Mouse (Mus musculus) T-helper 17 cell (primary cell): Measurements from ENCODE around the gene Lpcat1.

Experiments
- in situ Hi-C, 2 experiments: fragments of 300-600 bp; cut with MboI, MseI; formaldehyde crosslinking; loops; 1 replicate in 1 of 2; 2 replicates in 1 of 2; pipeline ENCODE4 v1.15.1; 2025; ENCODE audit warnings: high pct_unique_total_duplicates in 2 of 2

Gene Lpcat1

DNA sequence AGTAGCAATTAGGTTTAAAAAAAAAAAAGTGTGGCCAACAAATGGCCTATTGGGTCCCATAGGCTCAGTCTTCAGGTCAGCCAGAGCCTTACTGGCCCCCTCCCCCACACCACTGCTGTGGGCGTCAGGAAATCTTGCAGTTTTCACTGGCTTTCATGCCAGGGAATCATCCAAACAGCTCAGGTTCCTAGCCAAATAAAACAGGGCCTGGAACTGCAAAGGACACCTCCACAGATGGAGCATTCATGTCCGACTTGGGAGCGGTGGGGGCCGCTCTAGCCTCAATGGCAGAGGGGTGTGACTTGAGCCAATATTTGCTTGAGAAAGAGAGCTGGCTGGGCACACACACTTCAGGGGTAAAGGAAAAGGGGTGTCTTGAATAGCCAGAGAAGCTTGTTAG, 20.5 kb upstream of the Lpcat1 start:
- in situ Hi-C loops = no loop called here

DNA sequence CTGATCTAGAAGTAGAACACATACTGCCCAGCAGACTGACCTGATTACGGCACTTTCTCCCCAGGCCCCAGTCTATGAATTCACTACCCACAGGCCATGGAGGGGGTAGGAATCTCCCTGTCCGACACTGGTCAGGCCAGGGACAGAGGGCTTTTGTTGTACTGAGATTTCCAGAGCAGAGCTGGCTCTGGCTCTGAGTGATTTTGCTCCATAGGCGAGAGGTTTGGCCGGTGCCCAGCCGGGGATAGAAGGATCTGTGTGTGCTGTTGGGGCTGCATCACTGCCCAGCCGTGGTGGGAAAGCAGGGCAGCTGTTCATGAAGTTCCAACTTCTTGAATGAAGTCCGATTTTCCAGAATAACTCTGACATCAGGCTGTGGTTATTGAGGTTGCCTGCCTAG, 20.1 kb upstream of the Lpcat1 start:
- in situ Hi-C loops = no loop called here

DNA sequence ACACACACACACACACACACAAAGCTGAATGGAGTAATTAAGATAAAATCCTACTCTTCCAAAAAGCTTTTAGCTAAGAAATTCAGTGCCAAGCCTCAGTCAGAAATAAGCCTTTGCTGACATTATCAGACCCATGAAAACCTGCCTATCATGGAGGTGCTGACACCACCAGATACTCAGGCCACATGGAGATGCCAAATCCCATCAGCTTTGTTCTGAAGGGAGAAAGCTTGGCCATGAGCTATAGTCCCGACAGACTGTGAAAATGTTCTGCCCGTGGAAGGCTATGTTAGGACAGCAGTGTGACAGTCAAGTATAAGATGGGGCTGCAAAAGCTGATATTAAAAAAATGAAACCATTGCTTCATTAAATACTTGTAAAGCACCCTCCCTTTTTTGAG, 19.5 kb upstream of the Lpcat1 start:
- in situ Hi-C loops = no loop called here

DNA sequence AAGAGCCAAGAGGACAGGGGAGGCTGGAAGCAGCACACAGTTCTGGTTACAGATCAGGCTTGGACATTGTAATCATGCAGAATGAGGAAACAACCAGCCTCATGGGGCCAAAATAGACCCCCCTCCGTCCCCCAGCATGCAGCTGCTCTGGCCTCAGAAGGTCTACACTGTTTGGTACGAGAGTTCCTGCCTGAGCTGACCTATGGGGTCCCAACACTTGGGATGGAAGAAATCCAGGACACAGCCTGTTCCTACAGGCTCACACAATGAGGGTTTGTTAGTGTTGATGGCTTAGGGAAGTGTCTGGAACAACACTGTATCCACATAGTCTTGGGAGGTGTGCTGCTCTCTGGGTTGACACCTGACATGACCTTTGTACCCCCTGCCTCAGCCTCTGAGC, 18.8 kb upstream of the Lpcat1 start:
- in situ Hi-C loops = no loop called here

DNA sequence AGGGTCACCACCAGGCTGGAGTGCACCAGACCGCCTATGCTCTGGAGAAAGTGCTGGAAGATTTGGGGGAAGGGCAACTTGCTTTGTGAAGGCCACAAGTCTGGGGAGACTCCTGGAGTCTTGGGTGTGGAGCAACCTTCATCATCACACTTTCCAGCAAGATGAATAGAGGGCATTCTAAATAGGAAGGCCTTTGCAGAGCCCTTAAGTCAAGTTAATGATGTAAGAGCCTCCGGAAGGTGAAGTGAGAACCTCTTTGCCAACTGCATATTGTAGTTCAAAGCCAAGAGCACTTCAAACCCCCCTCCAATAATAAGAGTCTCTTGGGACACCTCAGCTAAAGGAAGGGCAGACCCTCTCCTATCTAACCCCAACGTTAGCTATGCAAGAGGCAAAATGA, 18.3 kb upstream of the Lpcat1 start:
- in situ Hi-C loops = no loop called here

DNA sequence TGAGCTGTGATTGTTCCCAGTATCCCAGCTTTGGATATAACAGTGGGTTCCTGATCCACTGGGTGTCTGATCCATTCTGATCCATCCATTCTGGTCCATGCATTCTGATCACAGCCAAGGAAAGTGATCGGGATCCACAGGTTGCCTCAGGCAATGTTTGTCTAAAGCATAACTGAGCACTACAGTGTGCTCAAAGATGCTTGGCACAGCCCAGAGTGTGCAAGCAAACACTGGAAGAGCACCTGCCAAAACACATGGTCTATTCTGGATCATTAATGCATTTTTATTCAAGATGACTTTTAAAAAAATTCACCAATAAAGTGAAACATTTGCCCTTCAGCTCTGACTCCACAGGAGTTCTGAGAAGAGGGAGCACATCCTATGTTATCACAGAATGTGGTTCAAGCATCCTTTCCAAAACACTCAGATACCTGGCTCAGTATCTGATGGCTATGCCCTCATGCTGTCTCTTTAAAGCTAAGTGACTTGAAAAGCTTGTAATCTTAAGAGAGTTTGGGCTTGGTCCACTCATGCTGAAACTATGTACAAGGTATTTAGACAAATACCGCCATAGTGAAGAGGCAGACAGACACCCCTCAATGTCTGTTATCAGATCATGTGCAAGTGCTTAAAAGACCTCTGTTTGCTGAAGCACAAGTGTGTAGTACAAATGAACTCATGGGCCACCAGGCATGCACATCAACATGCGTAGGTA, 13.3 kb upstream of the Lpcat1 start:
- in situ Hi-C loops = no loop called here

DNA sequence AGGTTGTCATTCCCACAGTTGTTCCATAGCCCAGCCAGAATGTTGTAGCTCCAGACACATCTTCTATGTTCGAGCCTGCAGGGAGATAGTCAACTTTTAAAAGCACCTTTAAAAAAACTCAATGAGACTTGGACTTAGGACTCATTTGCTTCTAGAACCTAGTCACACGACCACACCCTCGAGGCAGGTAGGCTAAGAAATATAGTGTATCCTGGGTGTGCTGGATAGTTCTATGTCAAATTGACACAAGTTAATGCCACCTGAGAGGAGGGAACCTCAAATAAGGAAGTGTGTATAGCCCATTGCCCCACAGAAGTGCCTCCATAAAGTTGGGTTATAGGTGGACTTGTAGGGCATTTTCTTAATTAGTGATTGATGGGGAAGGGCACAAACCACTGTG, 11.7 kb upstream of the Lpcat1 start:
- in situ Hi-C loops = no loop called here

DNA sequence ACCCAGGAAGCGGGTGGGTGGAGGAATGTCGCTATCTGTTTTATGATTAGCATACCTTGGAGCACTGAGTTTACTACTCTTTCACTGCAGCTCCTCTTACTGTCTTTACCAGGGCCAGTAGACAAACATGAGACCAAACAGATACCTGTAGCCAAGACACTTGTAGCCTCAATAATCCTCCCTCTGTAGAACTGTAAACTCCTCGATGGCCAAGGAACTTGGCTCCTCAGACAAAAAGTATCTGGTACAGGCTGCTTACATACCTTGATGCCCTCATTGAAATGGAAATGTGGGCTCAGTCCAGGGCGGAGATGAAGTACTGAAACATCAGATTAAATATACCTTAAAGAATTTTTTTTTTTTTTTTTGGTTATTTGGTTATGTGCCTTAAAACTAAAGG, 9.7 kb upstream of the Lpcat1 start:
- in situ Hi-C loops = no loop called here

DNA sequence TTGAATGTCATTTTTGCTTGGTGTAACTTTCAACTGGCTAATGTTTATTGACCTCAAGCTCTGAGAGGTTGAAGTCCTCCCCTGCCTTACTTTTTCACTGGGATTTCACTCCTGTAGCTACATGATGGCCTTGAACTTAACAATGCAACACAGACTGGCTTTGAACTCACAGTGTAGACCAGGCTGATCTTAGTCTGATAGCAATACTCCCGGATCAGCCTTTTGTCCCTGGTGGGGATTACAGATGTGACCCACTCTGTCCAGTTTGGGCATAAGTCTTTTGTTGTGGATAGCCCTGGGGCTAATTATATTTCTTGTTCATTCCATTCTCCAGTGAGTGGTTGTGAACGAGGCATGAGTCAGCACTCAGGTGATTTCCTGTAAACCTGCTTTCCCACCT, 9.3 kb upstream of the Lpcat1 start:
- in situ Hi-C loops = no loop called here

DNA sequence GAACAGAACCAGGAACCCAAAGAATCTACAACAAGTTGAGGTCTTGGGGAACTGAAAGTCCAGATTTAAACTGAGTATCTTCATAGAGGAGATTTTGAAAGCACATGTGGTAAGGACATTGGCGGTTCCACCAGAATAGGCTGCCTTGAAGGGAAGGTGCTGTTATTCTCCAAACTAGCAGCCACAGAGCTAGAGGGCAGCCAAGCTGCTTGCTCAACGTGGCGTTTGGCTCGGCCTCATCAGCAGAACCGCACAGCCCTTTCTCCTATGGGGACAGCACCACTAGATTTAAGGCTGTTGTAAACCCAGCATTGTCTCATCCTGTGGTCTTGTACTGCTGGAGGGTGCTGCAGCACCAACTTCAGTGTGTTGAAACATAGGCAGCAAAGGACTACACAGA, 8.3 kb upstream of the Lpcat1 start:
- in situ Hi-C loops = no loop called here

DNA sequence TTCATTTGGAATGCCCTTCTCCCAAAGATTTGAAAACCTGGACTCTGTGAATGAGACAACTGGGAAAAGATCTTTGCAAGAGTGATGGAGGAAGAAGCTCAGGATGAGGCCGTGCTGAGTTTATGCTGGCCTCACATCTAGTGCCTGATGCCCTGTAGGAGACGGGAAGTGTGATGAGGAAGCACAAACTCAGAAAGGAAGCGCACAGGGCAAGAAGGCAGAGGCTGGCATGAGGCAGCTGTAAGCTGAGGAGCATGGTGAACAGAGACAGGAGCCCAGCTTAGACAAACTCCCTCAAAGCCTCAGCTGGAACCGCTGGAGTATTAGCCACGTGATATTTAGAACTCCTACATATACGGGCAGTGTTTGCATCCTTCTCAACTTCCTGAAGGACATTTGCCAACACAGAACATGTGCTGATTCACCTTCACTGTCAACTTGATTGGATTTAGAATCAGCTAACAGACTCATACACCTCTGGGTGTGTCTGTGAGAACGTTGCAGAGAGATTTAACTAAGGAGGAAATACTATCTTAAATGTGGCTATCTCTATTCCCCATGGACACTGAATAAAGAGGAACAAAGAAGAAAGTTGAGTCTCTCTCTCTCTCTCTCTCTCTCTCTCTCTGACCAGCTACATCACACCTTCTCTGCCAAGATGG, 7.7 kb upstream of the Lpcat1 start:
- in situ Hi-C loops = no loop called here

DNA sequence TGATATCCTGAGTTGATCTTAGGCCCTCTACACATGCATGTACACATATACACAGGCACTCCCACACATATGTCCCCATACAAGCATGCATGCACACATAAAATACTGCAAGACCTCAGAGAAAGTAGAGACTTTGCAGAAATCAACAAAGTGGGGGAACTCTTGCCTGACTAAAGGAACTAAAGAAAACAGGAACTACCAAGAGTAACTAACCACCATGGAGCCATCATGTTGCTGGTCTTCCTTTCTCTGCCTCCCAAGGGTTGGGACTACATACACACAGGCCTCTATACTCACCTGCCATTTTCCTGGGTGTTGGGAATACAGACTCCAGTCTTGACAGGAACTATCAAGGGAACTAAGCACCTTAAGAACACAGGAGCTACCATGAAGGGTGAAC, 5.4 kb upstream of the Lpcat1 start:
- in situ Hi-C loops = loop anchor here in 1 of 2 experiments (5.0 to 10.0 kb wide), 2 partner anchors 34 to 323 kb away; no protein-coding TSS in a partner anchor

DNA sequence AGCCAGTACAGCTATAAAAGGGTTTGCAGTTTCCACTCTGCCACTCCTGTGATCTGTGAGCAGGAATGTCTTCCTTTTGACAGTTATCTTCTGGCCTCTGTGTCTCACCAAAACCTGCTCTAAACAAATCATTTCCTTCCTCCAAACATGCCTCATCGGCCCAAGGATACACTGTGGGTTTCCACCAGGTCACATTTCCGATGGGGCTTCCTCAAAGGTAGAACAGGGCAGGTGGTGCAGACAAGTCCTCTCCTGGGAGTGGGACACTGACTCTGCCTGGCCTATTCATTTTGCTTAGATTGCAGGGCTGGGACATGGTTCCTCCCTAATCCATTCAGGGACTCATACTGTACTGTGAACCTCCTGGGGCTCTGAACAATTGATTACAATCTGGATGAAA, 1.8 kb upstream of the Lpcat1 start:
- in situ Hi-C loops = loop anchor here in 1 of 2 experiments (10.0 kb wide), 1 partner anchor 320 kb away; no protein-coding TSS in a partner anchor

DNA sequence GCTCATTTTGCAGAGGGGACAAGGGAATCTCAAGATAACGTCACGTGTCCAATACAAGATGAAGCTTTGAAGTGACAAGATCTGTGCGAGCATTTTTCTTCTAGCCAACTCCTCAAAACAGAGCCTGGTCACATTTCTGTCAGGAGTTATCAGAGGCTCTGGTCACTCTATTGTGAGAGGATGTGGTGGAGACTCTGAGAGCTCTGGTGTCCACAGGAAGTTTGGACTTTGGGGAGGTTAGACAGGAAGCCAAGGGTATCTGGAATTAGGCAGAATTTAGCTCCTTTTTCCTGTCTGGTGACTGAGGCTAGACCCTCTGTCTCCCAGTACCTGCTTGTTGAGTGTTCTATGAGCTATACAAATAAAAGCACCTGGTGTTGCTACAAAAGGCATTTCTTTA, 586 bp upstream of the Lpcat1 start:
- in situ Hi-C loops = loop anchor here in 1 of 2 experiments (10.0 kb wide), 1 partner anchor 318 kb away; no protein-coding TSS in a partner anchor

DNA sequence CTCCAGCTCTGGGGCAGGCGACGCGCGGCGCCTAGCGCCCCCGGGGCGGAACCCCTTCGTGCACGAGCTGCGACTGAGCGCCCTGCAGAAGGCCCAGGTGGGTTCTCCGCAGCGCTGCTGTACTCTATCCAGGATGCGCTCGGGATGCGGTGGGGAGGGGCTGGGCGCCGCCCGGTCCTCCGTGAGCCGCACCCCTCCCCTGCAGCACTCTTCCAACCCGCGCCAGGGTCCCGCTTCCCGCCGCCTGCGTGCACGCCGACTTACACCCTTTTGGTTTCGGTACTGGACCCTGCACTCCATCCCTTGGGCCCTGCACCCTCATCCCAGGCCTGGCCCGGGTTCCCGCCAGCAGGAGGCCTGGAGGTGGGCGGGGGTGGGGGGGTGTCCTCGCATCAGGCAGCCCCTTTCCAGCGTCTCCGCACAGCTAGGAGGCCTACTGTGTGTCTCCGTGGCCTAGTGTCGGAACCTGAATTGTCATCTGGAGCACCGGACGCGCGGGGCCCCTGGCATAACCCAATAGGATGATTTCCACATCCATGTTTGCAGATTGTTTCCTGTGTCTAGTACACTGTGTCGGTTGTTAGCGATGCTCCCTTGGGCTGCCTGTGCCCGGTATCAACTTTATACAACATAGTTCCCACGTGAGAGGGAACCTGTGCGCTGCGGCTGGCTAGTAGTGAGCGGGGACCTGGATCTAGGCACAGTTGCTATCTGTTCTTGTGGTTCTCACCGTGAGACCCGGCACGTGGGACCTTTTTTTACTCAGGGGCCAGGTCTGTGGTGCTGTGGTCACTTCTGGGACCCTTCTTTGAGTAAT, 632 bp downstream of the Lpcat1 start:
- in situ Hi-C loops = loop anchor here in 1 of 2 experiments (10.0 kb wide), 1 partner anchor 317 kb away; no protein-coding TSS in a partner anchor

DNA sequence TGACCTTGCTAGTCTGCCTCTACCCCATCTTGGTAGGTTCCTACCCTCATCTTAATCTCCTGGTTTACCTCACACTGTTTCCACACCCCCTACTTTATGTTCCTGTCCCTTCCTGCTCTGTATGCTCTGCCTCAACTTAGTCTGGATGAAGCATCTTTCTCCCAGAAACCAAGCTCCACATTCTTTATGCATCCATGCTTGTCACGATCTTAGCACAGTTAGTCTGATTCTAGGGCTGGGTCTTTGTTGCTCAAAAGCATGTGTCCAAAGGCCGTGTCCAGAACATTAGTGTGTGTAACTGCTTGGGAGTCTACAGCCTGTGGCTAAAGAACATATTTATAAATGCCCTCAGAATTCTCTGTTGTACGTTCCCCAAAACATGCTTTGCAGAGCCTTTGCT, 1.8 kb downstream of the Lpcat1 start:
- in situ Hi-C loops = loop anchor here in 1 of 2 experiments (10.0 kb wide), 1 partner anchor 316 kb away; no protein-coding TSS in a partner anchor

DNA sequence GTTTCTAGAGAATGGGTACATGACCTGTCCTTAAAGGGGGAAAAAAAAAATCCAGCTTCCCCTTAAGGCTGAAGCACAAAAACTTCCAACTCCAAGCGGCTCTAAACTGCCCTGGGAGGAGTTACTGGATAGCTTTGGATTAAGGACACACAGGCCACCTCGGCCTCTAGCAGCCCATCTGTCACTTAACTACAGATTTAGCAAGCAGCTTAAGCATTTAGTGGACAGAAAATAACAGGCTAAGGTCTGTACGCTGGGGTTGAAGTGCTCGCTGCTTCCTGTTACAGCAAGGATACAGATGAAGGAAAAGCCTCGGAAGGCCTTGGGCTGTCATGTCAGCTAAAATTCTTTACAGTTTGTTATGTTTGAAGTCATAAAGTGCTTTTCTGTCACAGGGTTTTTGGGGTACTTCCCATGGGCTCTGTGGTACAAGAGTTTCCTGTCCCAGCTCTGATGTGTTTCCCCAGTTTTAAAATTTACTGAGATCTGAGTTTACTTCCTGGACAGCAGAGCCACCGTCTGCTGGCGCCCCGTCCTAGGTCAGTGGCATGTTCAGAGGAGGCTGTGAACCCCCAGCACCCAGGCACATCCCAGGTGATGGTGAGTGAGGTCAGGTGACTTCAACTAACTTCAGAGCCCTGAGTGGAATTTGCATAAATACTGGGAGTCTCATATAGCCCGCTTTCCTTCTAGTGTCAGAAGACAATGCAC, 2.4 kb downstream of the Lpcat1 start:
- in situ Hi-C loops = loop anchor here in 1 of 2 experiments (10.0 kb wide), 1 partner anchor 315 kb away; no protein-coding TSS in a partner anchor

DNA sequence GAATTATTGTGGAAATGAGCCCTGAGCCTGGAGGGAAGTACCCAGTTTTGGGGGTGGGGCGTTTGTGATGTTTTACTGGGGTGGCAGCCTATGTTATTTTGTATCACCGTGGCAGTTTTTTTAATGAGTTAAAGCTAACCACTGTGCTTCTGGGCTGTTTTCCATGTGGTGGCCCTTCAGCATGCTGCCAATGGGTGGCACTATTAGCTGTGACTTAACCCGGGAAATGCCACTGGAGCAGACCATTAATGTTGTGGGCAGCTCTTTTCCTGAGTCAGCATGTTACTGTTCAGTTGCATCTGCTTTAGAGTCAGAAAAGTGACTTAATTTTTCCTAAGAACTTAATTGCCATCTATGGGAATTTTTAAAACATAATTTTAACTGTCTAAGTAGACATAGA, 5.5 kb downstream of the Lpcat1 start:
- in situ Hi-C loops = no loop called here

DNA sequence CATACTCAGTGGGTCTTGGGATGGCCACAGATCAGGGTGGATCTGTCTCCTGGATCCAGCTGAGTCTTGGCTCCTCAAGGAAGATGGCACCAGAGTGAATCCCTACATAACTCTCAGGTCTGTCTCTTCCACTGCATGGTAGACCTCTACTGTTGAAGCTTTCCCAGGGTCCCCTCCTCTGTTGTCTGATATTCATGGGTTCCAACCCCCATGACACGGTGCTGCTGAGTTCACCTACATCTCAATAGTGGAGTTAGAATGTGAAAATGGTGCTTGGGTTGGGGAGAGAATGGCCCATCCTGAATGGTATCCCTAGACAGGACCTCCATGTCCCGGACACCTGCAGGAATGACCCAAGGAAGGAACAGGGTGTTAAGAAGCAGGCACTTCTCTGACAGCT, 6.7 kb downstream of the Lpcat1 start:
- in situ Hi-C loops = no loop called here

DNA sequence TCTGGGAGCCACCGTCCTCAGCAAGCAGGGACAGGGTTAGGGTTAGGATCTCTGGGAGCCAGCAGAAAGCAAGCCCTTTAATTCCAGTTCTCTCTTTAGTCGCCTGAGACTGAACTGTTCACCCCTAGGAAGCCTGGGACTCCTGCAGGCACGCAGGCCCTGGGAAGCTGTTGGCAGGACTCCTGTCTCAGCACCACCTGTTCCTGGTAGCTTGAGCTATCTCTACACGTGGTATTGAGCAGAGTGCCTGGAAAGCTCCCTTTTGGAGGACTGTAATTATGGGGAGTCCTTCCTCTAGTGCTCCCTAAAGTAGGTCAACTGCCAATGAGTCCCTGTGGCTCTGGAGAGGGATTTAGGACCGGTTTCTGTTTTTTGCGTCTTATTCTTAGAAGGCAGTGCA, 7.2 kb downstream of the Lpcat1 start:
- in situ Hi-C loops = no loop called here
